ENCODE assay signal across 19 mouse cellular contexts in genomic region chr1:57332040-57332439, GRCm38 (mm10). TPM values are rescaled to one million over a fixed set of nuclear protein-coding genes. Genes with fewer than 3 reads are reported as not detected.
DNase-seq lines count a peak whose midpoint lies in the region; TF ChIP-seq lines count a peak whose summit lies in the region.
"Had no signal": no experiment of that assay in that cellular context is flagged by ENCODE, and none has a peak within 500 bp of the region (broad histone marks: within the 10 kb centered on the region; RNA-seq: fewer than 3 reads in every experiment).

No protein-coding gene starts in this region.

- H3K9ac ChIP-seq in ES-Bruce4 (ENCODE audit: low read depth, poor library complexity, severe bottlenecking), result no peak overlapping the region
- H3K9ac ChIP-seq: embryonic facial prominence, embryonic 12.5 days; forebrain, embryonic 13.5 days; forebrain, embryonic 15.5 days; forebrain, postnatal 0 days had no signal

- TF ChIP-seq POLR2A in ES-Bruce4 (IDR thresholded peaks at IDR 0.05; ENCODE audit: insufficient read depth, low read length), result no peak

- DNase-seq in ES-CJ7 (ENCODE audit: low read depth, low spot score) (peak; percentile 55), ZHBTc4 (ENCODE audit: low read depth, low spot score) (peak; percentile 20)
- DNase-seq in kidney, postnatal 36 days, result no peak
- DNase-seq in gastrocnemius, adult 18-20 months (ENCODE audit: low spot score), result no peak
- DNase-seq: adrenal gland, adult 2 months; adrenal gland, postnatal 10 days; adrenal gland, postnatal 25 days; cerebellum, adult 11 months; cerebellum, adult 18-20 months; cerebellum, adult 8-10 months; cerebellum, adult 9-11 months; cerebellum, postnatal 14 days; cerebellum, postnatal 36 days; embryo, embryonic 11 days; forebrain, postnatal 0 days had no signal

- H3K9me3 ChIP-seq in ES-Bruce4 (replicated peaks; ENCODE audit: control insufficient read depth, insufficient read depth, low read length, poor library complexity, severe bottlenecking), result no peaks in the 10 kb centered on the region
- H3K9me3 ChIP-seq: embryonic facial prominence, embryonic 12.5 days; forebrain, embryonic 13.5 days; forebrain, embryonic 15.5 days had no signal

- peak; percentile 55; the same call in 1 of the 2 replicates for TF ChIP-seq EP300 in ES-Bruce4 (IDR thresholded peaks at IDR 0.05; ENCODE audit: insufficient read depth, low read depth, low read length)

- no peaks in the 10 kb centered on the region for H3K36me3 ChIP-seq in ES-Bruce4 (ENCODE audit: control insufficient read depth, insufficient read depth, low read length, poor library complexity, severe bottlenecking)
- H3K36me3 ChIP-seq: embryonic facial prominence, embryonic 12.5 days; forebrain, embryonic 15.5 days had no signal

- no peak overlapping the region for H3K27ac ChIP-seq in ES-Bruce4 (ENCODE audit: insufficient read depth, low read length)
- H3K27ac ChIP-seq: embryonic facial prominence, embryonic 12.5 days; forebrain, embryonic 13.5 days; forebrain, embryonic 15.5 days had no signal

- no peak overlapping the region for H3K4me3 ChIP-seq in ES-Bruce4 (ENCODE audit: low read depth, low read length)
- H3K4me3 ChIP-seq: embryonic facial prominence, embryonic 12.5 days; forebrain, embryonic 13.5 days; forebrain, embryonic 15.5 days had no signal

- H3K4me1 ChIP-seq in ES-Bruce4 (ENCODE audit: control insufficient read depth, insufficient read depth, low read length), result no peaks in the 10 kb centered on the region
- H3K4me1 ChIP-seq: embryonic facial prominence, embryonic 12.5 days had no signal

- no peak for TF ChIP-seq CTCF in ES-Bruce4 (IDR thresholded peaks at IDR 0.05; ENCODE audit: low read depth, low read length)

- H3K27me3 ChIP-seq in ES-Bruce4 (ENCODE audit: control insufficient read depth, insufficient read depth, low read length, poor library complexity, severe bottlenecking), result no peaks in the 10 kb centered on the region
- H3K27me3 ChIP-seq: embryonic facial prominence, embryonic 12.5 days; forebrain, embryonic 13.5 days; forebrain, embryonic 15.5 days had no signal

RNA-seq across cellular contexts. Expression of gene 1700066M21Rik, which starts 45.4 kb away (rescaled TPM):
- 5.9 and 6.1 TPM in 2 replicates for polyA plus RNA-seq in ES-Bruce4 (2011; ENCODE audit: insufficient read depth, insufficient read length, low read depth, missing spikeins)
- 1 to 10 TPM; 2.2 to 2.3 TPM for total RNA-seq in gastrocnemius, adult 18-20 months (2021)

Comparison
In these comparisons a context has a peak if more than half of its experiments do, and no peak if none do; other contexts are left out.
1. DNase-seq: peak in ES-CJ7 (single experiment) and ZHBTc4 (single experiment); none in kidney, postnatal 36 days (0 of 2) and gastrocnemius, adult 18-20 months (single experiment).